Comparison of ENCODE assay signal across 25 mouse cellular contexts in genomic region chr11:77615084-77615624, GRCm38 (mm10).
"Had no signal": no experiment of that assay in that cellular context is flagged by ENCODE, and none has a peak within 500 bp of the region (broad histone marks: within the 10 kb centered on the region; RNA-seq: fewer than 3 reads in every experiment).

No protein-coding gene starts in this region.

- H3K4me2 ChIP-seq: heart, embryonic 13.5 days; heart, embryonic 15.5 days; hindbrain, embryonic 13.5 days; hindbrain, embryonic 15.5 days; kidney, embryonic 15.5 days; limb, embryonic 12.5 days; liver, embryonic 11.5 days; liver, embryonic 13.5 days had no signal

- H3K4me3 ChIP-seq: heart, embryonic 10.5 days; heart, embryonic 13.5 days; heart, embryonic 15.5 days; hindbrain, embryonic 13.5 days; hindbrain, embryonic 15.5 days; kidney, embryonic 15.5 days; left cerebral cortex, adult 2 months; limb, embryonic 10.5 days; limb, embryonic 12.5 days; liver, embryonic 13.5 days had no signal

- H3K27ac ChIP-seq: heart, embryonic 10.5 days; heart, embryonic 13.5 days; heart, embryonic 15.5 days; hindbrain, embryonic 13.5 days; hindbrain, embryonic 15.5 days; hindbrain, postnatal 0 days; kidney, embryonic 15.5 days; kidney, postnatal 0 days; left cerebral cortex, adult 2 months; limb, embryonic 10.5 days; limb, embryonic 12.5 days; liver, embryonic 13.5 days had no signal

- ATAC-seq: hindbrain, postnatal 0 days; intestine, embryonic 16.5 days had no signal

- H3K9me3 ChIP-seq: heart, embryonic 10.5 days; heart, embryonic 13.5 days; heart, embryonic 15.5 days; hindbrain, embryonic 13.5 days; hindbrain, embryonic 15.5 days; kidney, embryonic 15.5 days; limb, embryonic 10.5 days; limb, embryonic 12.5 days; liver, embryonic 13.5 days had no signal

- H3K27me3 ChIP-seq: heart, embryonic 13.5 days; heart, embryonic 15.5 days; hindbrain, embryonic 13.5 days; hindbrain, embryonic 15.5 days; kidney, embryonic 15.5 days; limb, embryonic 12.5 days had no signal

- H3K36me3 ChIP-seq: heart, embryonic 10.5 days; heart, embryonic 13.5 days; heart, embryonic 15.5 days; hindbrain, embryonic 13.5 days; hindbrain, embryonic 15.5 days; kidney, embryonic 15.5 days; limb, embryonic 10.5 days; limb, embryonic 12.5 days; liver, embryonic 13.5 days had no signal

- H3K9ac ChIP-seq: heart, embryonic 13.5 days; heart, embryonic 15.5 days; hindbrain, embryonic 13.5 days; hindbrain, embryonic 15.5 days; kidney, embryonic 15.5 days; limb, embryonic 12.5 days; liver, embryonic 13.5 days had no signal

- DNase-seq: gastrocnemius, postnatal 14 days; gastrocnemius, postnatal 36 days; heart, adult 18-20 months; heart, postnatal 14 days; heart, postnatal 36 days; kidney, adult 11 months; kidney, adult 2 months; kidney, adult 9 months; kidney, postnatal 14 days; kidney, postnatal 4 days; liver; liver, embryonic 13.5 days had no signal

- H3K4me1 ChIP-seq: heart, embryonic 10.5 days; heart, embryonic 13.5 days; heart, embryonic 15.5 days; hindbrain, embryonic 13.5 days; hindbrain, embryonic 15.5 days; kidney, embryonic 15.5 days; limb, embryonic 10.5 days; limb, embryonic 12.5 days; liver, embryonic 13.5 days had no signal
